Mouse (Mus musculus) heart, adult 9 months (tissue): ENCODE results near the gene Mc1r.
"Not testable (repeated sequence)": the region's sequence is repeated elsewhere in the genome, so short reads cannot be mapped to it uniquely, and the experiment has no call there.

Experiments used
- DNase-seq, 2 experiments: peaks; one replicate each; pipeline ENCODE4 v3.0.0; 2022; ENCODE audit warnings: low spot score in 2 of 2

The Mc1r gene

DNA sequence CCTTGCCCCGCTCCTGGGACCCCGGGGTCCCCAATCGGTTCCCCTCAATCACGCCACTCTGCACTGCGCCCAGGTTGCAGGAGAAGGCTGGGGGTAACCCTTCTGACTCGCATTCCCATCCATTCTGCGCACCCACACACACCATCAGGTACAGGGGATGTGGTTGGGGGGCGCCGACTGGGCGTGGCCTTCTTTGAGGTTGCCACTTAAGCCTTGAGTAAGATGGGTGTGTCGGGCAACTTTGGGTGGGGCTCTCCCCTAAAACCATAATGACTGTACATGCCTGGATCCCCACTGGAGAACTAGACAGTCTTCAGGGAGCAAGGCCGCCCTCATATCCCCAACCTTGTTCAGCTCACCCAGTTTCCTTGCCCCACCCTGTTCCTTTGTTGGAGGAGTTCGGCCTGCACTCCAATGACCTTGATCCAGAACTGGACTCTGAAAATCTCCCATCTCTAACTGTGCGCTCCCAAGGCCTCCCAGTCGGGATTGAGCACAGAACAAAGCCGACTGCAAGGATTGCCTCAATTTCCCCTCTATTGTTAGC, 4.9 kb downstream of the Mc1r start:
- no peak for DNase-seq

DNA sequence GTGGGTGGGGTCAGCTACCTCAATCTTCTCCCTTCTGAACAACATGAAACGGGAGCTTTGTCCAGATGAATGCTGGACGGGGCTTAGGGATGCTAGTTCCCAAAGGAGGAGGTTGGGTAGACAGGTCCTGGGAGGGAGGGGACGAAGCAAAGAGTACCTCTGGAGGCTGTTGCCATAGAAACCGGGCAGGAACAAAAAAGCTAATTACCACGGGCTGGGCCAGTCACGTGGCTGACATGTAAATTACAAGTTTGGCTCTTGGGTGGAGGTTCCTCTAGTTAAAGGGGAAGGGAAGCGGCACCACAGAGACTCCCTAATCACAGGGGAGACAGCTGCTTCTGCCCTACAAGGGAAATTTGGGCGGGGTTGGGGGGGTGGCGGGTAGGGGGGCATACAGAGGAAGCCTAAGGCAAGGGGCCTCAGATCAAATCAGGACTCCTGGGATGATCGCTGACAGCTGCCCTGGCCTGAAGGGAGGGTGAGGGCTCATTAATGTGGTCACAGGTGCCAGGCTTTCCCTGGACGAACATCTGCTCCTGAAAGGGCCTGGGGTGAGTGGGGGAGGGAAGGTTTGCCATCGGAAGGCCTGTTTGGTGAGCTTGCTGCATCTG, 5.8 kb downstream of the Mc1r start:
- DNase-seq, result no peak

DNA sequence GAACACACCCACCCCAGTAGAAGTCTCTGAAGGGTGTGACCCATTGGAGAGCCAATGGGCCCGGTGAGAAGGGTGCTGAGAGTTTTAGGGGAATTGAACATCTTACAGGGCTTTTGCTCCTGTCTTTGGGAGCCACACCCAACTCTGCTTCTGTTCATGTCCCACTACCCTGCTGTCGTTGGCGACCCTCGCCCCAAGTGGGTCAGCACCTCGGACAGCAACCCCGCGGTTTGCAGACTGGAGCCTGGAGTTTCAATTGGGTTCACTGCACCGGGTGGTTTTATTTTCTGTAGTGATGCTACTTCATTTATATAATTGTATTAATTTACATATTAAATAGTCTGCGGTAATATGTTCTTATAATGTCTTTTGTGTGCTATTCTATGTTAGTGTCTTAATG, 7.3 kb downstream of the Mc1r start:
- no peak for DNase-seq

DNA sequence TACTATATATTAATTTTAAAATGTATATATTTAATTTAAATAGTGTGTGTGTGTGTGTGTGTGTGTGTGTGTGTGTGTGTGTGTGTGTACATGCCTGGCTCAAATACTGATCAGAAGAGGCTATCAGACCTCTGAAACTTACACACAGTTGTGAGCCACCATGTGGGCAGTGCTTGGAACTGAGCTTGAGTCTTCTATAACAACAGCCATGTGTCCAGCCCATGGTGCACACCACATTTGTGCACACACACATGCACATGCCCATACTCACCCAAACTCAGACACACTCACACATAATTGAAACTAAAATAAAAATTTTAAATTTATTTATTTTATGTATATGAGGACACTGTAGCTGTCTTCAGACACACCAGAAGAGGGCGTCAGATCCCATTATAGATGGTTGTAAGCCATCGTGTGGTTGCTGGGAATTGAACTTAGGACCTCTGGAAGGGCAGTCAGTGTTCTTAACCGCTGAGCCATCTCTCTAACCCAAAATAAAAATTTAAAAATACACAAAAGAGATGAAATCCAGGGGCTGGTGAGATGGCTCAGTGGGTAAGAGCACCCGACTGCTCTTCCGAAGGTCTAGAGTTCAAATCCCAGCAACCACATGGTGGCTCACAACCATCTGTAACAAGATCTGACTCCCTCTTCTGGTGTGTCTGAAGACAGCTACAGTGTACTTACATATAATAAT, 8.2 kb downstream of the Mc1r start:
- DNase-seq, result not testable (repeated sequence)

- DNase-seq, result no peak
Measured at GRCm38 (mm10) chr8:123415967-123416943, 9.3 kb downstream of the Mc1r start.

- no peak for DNase-seq
Measured at GRCm38 (mm10) chr8:123416944-123417555, 10.1 kb downstream of the Mc1r start.

DNA sequence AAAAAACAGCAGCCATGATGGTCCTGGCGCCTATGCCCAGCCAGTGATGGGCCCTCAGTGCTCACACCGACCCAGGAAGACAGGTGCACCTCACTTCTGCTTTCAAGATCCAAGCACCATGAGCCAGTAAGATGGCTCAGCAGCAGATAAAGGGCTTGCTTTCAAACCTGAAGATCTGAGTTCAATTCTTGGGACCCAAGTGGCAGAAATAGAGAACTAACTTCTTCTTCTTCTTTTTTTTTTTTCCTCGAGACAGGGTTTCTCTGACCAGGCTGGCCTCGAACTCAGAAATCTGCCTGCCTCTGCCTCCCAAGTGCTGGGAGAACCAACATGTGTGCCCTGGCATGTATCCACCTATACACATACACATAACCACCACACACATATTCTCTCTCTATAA, 12.8 kb downstream of the Mc1r start:
- no peak for DNase-seq

DNA sequence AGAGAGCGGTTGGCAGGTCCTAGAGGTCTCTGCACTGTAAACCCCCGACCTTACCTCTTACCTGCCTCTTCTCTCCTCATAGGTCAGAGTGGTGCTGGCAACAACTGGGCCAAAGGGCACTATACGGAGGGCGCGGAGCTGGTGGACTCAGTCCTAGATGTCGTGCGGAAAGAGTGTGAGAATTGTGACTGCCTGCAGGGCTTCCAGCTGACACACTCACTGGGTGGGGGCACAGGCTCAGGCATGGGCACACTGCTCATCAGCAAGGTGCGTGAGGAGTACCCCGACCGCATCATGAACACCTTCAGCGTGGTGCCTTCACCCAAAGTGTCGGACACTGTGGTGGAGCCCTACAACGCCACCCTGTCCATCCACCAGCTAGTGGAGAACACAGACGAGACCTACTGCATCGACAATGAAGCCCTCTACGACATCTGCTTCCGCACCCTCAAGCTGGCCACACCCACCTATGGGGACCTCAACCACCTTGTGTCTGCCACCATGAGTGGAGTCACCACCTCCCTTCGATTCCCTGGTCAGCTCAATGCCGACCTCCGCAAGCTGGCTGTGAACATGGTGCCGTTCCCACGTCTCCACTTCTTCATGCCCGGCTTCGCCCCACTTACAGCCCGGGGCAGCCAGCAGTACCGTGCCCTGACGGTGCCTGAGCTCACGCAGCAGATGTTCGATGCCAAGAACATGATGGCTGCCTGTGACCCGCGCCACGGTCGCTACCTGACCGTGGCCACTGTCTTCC, 13.8 kb downstream of the Mc1r start:
- no peak for DNase-seq

DNA sequence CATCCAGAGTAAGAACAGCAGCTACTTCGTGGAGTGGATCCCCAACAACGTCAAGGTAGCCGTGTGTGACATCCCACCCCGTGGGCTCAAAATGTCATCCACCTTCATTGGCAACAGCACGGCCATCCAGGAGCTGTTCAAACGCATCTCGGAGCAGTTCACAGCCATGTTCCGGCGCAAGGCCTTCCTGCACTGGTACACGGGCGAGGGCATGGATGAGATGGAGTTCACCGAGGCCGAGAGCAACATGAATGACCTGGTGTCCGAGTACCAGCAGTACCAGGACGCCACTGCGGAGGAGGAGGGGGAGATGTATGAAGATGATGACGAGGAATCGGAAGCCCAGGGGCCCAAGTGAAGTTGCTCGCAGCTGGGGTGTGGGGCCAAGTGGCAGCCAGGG, 14.4 kb downstream of the Mc1r start:
- DNase-seq, result no peak

DNA sequence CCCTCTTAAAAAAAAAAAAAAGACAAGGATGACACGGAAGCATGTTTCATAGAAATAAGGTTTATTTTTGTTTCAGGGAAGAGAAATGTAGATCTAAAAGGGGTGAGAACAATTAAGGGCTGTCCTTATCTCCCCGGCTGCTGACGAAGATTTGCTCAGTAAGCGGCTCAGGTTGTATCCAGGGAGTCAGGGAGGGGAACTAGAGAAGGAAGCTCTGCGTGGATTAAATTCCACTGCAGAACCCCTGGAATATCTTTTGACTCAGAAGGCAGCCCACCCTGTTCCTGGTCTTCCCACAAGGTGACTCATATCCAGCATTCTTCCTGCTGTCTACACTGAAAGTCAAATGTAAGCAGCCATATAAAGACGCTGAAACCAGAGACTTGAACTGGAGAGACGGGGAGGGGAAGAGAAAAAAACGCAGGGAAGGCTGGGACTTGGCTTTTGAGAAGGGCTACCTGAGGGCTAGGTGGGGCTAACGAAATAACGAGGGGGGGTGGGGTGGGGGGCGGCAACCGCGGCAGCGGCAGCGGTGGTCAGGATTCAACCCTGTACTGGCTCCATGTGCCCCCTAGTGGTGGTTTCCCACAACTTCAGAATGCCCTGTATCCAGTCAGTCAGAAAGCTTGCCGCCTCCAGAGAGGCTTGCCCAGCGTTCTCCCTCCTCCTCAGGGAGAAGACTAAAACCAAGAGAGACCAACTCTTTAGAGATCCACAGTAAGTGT, 15.3 kb downstream of the Mc1r start:
- DNase-seq, result peak in 1 of 2 experiments; percentile 57

DNA sequence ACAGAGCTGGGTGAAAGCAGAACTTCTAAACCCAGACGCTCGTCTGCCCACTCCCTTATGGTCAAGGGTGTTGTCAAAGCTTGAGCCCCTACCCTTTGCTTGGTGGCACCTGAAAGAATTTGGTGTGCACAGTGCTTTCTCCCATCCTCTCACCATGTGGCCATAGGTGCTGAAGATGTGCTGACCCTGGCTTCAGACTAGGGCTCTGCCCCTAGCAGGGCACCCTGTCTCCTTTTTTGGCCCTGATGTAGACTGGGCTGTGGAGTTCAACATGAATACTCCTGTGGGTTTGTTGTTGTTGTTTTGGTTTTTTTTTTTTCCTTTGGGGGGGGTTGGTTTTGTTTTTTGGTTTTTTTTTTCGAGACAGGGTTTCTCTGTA, 15.9 kb downstream of the Mc1r start:
- DNase-seq, result no peak

GRCm38 (mm10) chr8:123423441-123423840, 16.5 kb downstream of the Mc1r start, which contains the start of gene Def8:
Def8 (plus strand) TSS chr8:123423527.
- no peak for DNase-seq

DNA sequence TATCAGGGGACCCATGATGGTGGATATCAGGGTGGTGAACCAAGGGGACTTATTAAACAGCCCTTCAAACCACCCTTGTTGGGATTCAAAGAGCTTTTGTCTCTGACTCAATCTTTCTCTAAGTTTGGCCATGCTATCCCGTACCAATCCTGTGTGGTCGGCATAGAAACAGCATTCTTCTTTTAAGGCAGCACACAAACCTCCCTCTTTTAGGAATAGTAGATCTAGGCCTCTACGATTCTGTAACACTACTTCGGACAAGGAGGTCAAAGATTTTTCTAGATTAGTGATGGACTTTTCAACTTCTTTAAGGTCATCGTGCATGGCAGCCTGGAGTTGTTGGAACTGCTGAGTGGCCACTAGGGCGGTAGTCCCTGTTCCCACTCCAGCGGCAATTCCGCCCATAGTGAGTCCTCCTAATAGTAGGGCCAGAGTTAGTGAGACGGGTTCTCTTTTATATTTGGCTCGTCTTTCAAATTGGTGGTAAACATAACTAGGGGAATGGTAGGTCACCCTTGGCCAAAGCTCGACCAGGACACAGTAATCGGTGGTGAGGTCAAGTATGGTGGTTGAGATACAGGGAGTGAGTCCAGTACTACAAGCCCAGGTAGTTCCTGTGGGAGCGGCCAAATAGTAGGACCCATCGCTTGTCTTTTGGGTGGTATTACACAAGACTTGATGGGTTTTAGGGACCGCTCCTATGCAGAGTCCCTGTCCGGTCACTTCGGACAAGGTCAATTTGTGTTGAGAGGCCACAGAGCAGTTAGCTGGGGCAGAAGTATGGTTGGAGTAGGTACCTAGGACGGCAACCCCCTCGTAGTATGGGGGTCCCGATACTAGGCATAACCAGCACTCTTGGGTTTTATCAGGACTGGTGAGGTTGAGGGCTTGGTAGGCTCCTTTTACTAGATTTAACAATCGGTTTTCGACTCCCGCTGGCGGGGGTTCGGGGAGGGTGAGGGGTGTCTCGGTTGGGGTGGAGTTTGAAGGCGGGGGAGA, 19.9 kb downstream of the Mc1r start:
- no peak for DNase-seq

- DNase-seq, result no peak
Measured at GRCm38 (mm10) chr8:123427639-123428275, 20.9 kb downstream of the Mc1r start.

DNA sequence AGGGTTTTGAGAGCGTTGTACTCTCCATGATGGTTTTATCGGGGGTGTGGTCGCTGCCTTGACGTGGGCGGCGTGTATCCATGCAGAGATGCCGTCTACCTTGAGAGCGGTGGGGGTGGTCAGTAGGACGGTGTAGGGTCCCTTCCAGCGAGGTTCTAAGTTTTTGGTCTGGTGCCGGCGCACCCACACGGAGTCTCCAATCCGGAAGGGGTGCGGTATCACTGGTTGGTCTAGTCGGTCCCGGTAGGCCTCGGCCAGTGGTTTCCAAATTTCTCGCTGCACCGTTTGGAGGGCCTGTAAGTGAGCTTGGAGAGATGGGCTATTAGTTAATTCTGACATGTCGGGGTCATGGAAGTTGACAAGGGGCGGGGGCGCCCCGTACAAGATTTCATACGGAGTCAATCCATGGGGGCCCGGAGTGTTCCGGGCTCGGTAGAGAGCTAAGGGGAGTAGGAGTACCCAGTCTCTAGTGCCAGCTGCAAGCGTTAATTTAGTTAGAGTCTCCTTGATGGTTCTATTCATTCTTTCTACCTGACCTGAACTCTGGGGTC, 21.5 kb downstream of the Mc1r start:
- DNase-seq, result no peak

DNA sequence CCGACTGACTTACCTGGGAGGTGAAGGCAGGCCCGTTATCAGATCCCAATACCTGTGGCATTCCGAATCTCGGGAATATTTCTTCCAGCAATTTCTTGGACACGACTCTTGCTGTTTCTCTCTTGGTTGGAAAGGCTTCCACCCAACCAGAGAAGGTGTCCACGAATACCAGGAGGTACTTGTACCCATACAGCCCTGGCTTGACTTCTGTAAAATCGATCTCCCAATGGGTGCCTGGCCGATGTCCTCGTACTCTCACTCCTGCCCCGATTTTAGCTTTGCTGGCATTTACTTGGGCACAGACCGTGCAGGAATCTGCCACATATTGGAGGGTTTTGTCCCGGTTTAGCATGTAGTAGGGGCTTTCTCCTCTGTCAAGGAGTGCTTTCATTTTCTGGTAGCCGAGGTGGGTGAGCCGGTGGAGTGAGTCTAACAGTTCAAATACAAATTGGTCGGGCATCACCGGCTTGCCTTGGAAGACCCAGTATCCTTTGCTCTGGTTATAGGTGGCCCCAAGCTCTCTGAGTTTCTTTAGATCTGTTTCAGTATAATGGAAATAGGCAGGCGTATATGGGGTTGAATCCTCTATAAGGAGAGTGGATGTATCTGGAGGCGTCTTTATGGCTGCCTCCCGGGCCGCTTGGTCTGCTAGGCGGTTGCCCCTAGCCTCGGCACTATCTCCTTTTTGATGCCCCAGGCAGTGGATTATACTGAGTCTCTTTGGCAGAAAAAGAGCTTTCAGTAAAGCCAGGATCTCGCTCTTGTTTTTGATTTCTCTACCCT, 22.2 kb downstream of the Mc1r start:
- DNase-seq, result no peak

DNA sequence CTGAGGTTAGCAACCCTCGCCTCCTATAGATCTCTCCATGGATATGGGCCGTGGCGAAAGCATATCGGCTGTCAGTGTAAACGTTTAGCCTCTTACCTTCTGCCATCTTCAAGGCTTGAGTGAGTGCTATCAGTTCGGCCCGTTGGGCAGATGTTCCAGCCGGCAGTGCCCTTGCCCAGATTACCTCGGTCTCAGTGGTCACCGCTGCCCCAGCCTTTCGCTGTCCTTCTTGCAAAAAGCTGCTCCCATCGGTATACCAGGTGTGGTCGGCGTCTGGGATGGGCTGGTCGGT, 22.8 kb downstream of the Mc1r start:
- not testable (repeated sequence) for DNase-seq

- not testable (repeated sequence) for DNase-seq
Measured at GRCm38 (mm10) chr8:123430936-123431335, 24.0 kb downstream of the Mc1r start.
